Comparison of ENCODE assay signal across 26 mouse cellular contexts in the genomic region with DNA sequence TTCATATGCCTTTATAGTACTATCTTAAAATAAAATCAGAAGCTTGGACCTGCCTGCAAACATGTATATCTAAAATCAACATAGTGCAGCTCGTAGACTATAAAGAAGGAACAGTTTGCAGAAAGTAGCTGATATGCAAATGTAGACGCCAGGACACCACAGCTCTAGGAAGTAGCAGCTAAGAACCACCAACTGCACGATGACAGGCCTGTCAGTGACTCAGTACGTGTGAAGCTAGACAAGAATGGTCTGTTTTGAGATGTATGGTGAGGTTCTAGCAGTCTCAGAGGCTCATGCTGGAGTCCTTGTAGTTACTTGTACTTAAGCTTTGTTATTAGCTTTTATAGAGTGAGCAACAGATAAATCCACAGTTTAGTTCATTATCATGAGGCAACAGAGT. TPM values are rescaled to one million over a fixed set of nuclear protein-coding genes. Genes with fewer than 3 reads are reported as not detected.
A peak's percentile ranks its signal among the peaks of the same experiment; 100 is the strongest.
DNase-seq lines count a peak whose midpoint lies in the region; ATAC-seq lines count a peak whose summit lies in the region.
"Had no signal": no experiment of that assay in that cellular context is flagged by ENCODE, and none has a peak within 500 bp of the region (broad histone marks: within the 10 kb centered on the region; RNA-seq: fewer than 3 reads in every experiment).

No protein-coding gene starts in this region.

- H3K27ac ChIP-seq in midbrain, embryonic 12.5 days (replicated peaks) = peak overlapping the region; percentile 30; the same call in 1 of the 2 replicates
- H3K27ac ChIP-seq in midbrain, embryonic 14.5 days (replicated peaks; ENCODE audit: low read depth, low read length) = no peak overlapping the region; the same call in 1 of the 2 replicates
- no peak overlapping the region for H3K27ac ChIP-seq in hindbrain, embryonic 16.5 days (ENCODE audit: low read depth, low read length)
- H3K27ac ChIP-seq: embryonic facial prominence, embryonic 13.5 days; hindbrain, embryonic 14.5 days; kidney, postnatal 0 days; limb, embryonic 12.5 days had no signal

- intact Hi-C loops in left cerebral cortex, postnatal 14 days (cut with DNase I) = no loop called here

- peaks cover 21% of the 10 kb centered on the region for H3K4me1 ChIP-seq in midbrain, embryonic 12.5 days
- H3K4me1 ChIP-seq in midbrain, embryonic 14.5 days (ENCODE audit: control insufficient read depth, insufficient read depth, low read length) = peaks cover 8% of the 10 kb centered on the region; the same call in 1 of the 2 replicates
- H3K4me1 ChIP-seq in hindbrain, embryonic 16.5 days (ENCODE audit: control insufficient read depth, insufficient read depth, low read depth, low read length) = no peaks in the 10 kb centered on the region; the same call in none of the 2 replicates

- peak; percentile 26 to 47 for DNase-seq in left cerebral cortex, postnatal 14 days (ENCODE audit: low spot score in 2 of 2)
- DNase-seq in left cerebral cortex, adult 11 months (ENCODE audit: low spot score) = no peak
- no peak for DNase-seq in midbrain, embryonic 14.5 days
- DNase-seq in frontal cortex, postnatal 25 days (ENCODE audit: low spot score in 2 of 2) = no peak
- DNase-seq: adrenal gland, postnatal 10 days; B cell, adult 2 months; cerebellum, adult 8-10 months; cerebellum, postnatal 36 days; embryo, embryonic 11 days; gastrocnemius, postnatal 36 days; heart, postnatal 36 days; kidney, adult 2 months; liver, postnatal 0 days had no signal

- no peak overlapping the region for H3K4me2 ChIP-seq in midbrain, embryonic 12.5 days (replicated peaks)
- H3K4me2 ChIP-seq in midbrain, embryonic 14.5 days (ENCODE audit: low read length) = no peak overlapping the region
- H3K4me2 ChIP-seq in hindbrain, embryonic 16.5 days (ENCODE audit: low read length) = no peak overlapping the region
- H3K4me2 ChIP-seq: embryonic facial prominence, embryonic 13.5 days; hindbrain, embryonic 14.5 days; limb, embryonic 12.5 days; liver, embryonic 11.5 days had no signal

- no peaks in the 10 kb centered on the region for H3K36me3 ChIP-seq in midbrain, embryonic 12.5 days
- H3K36me3 ChIP-seq in midbrain, embryonic 14.5 days (ENCODE audit: control insufficient read depth, insufficient read depth, low read length) = no peaks in the 10 kb centered on the region
- H3K36me3 ChIP-seq in hindbrain, embryonic 16.5 days (ENCODE audit: control insufficient read depth, insufficient read depth, low read length) = no peaks in the 10 kb centered on the region

- H3K9ac ChIP-seq in midbrain, embryonic 12.5 days (replicated peaks) = no peak overlapping the region
- no peak overlapping the region for H3K9ac ChIP-seq in midbrain, embryonic 14.5 days (replicated peaks; ENCODE audit: low read length)
- no peak overlapping the region for H3K9ac ChIP-seq in hindbrain, embryonic 16.5 days (ENCODE audit: low read depth, low read length)
- H3K9ac ChIP-seq: embryonic facial prominence, embryonic 13.5 days; hindbrain, embryonic 14.5 days; limb, embryonic 12.5 days; liver, postnatal 0 days had no signal

- no peaks in the 10 kb centered on the region for H3K27me3 ChIP-seq in midbrain, embryonic 12.5 days
- H3K27me3 ChIP-seq in midbrain, embryonic 14.5 days (ENCODE audit: control insufficient read depth, insufficient read depth, low read length) = no peaks in the 10 kb centered on the region
- no peaks in the 10 kb centered on the region for H3K27me3 ChIP-seq in hindbrain, embryonic 16.5 days (replicated peaks; ENCODE audit: control insufficient read depth, insufficient read depth, low read length)
- H3K27me3 ChIP-seq: CH12.LX; embryonic facial prominence, embryonic 13.5 days; limb, embryonic 12.5 days had no signal

- 83% methylated on average over 4 of the region's 4 CpGs for WGBS in midbrain, embryonic 12.5 days
- 75% methylated on average over 4 of the region's 4 CpGs for WGBS in midbrain, embryonic 14.5 days
- WGBS in hindbrain, embryonic 16.5 days = 82% methylated on average over 4 of the region's 4 CpGs

- no peak for ATAC-seq in midbrain, embryonic 12.5 days (ENCODE audit: low FRiP score, low read depth)
- no peak for ATAC-seq in midbrain, embryonic 14.5 days (ENCODE audit: low FRiP score, low TSS enrichment)
- ATAC-seq in megakaryocyte-erythroid progenitor cell, adult 5-6 weeks (replicated peaks; ENCODE audit: low FRiP score, low TSS enrichment, poor library complexity, severe bottlenecking) = peak; percentile 38; the same call in 1 of the 2 replicates
- no peak for ATAC-seq in hindbrain, embryonic 16.5 days
- ATAC-seq: activated CD4-positive, CD25-positive, alpha-beta regulatory T cell, adult 4 months; forebrain, embryonic 14.5 days; liver, postnatal 0 days had no signal

- H3K4me3 ChIP-seq in midbrain, embryonic 12.5 days = no peak overlapping the region
- H3K4me3 ChIP-seq in midbrain, embryonic 14.5 days (replicated peaks; ENCODE audit: low read depth, low read length) = no peak overlapping the region
- no peak overlapping the region for H3K4me3 ChIP-seq in hindbrain, embryonic 16.5 days (ENCODE audit: low read length)
- H3K4me3 ChIP-seq: embryonic facial prominence, embryonic 13.5 days; erythroblast, embryonic 14.5 days; limb, embryonic 12.5 days had no signal

- H3K9me3 ChIP-seq in midbrain, embryonic 12.5 days = no peaks in the 10 kb centered on the region
- no peaks in the 10 kb centered on the region for H3K9me3 ChIP-seq in midbrain, embryonic 14.5 days (ENCODE audit: control insufficient read depth, low read length)
- no peaks in the 10 kb centered on the region for H3K9me3 ChIP-seq in hindbrain, embryonic 16.5 days (ENCODE audit: control insufficient read depth, low read length)
- H3K9me3 ChIP-seq: embryonic facial prominence, embryonic 13.5 days; G1E; limb, embryonic 12.5 days had no signal

RNA-seq across cellular contexts. Expression of gene Trub1, which starts 22.6 kb away (rescaled TPM):
- total RNA-seq in left cerebral cortex, postnatal 14 days (2021) = 10 to 100 TPM; 15.8 to 17.5 TPM
- polyA plus RNA-seq in midbrain, embryonic 12.5 days (2016; fragmentation: Nextera tagmentation; extraction: Ambion mirVana) = 14.4 and 21.3 TPM in 2 replicates
- polyA plus RNA-seq in midbrain, embryonic 14.5 days (2014; fragmentation: Nextera tagmentation; extraction: Ambion mirVana) = 13.1 and 15.6 TPM in 2 replicates
- 20.4 and 21.1 TPM in 2 replicates for total RNA-seq in megakaryocyte-erythroid progenitor cell, adult 5-6 weeks (2014; fragmentation: Nextera tagmentation)
- total RNA-seq in megakaryocyte-erythroid progenitor cell, adult 5-6 weeks (2017) = 30.9 and 41.8 TPM in 2 replicates
- polyA plus RNA-seq in hindbrain, embryonic 16.5 days (2015; fragmentation: Nextera tagmentation; extraction: Ambion mirVana) = 13.7 and 14.5 TPM in 2 replicates

Comparison
In these comparisons a context has a peak if more than half of its experiments do, and no peak if none do; other contexts are left out.
1. DNase-seq: peak in left cerebral cortex, postnatal 14 days (2 of 2); none in left cerebral cortex, adult 11 months (single experiment), midbrain, embryonic 14.5 days (single experiment) and frontal cortex, postnatal 25 days (0 of 2).